Mouse (Mus musculus) embryonic facial prominence, embryonic 10.5 days (tissue): ENCODE measurements around the gene Schip1. TPM values are rescaled to one million over a fixed set of nuclear protein-coding genes. Genes with fewer than 3 reads are reported as not detected.

ENCODE experiments used
- DNase-seq: peaks from one replicate; pipeline ENCODE4 v3.0.0-alpha.2; 2017; ENCODE audit warnings: low spot score
- H3K27ac ChIP-seq: fragments of 300-500 bp; sonication (generic); replicated peaks from 2 replicates; pipeline ENCODE4 v1.5.1; 2016; ENCODE audit warnings: mild to moderate bottlenecking
- H3K27me3 ChIP-seq: fragments of 300-500 bp; sonication (generic); replicated peaks from 2 replicates; pipeline ENCODE4 v1.6.1; 2016; ENCODE audit warnings: low read depth, mild to moderate bottlenecking; ENCODE audit not compliant: poor library complexity, severe bottlenecking
- H3K36me3 ChIP-seq: fragments of 300-500 bp; sonication (generic); replicated peaks from 2 replicates; pipeline ENCODE4 v1.6.1; 2016; ENCODE audit warnings: mild to moderate bottlenecking, moderate library complexity
- H3K4me1 ChIP-seq: fragments of 300-500 bp; sonication (generic); 2 replicates; pipeline ENCODE4 v1.6.1; 2016
- H3K4me3 ChIP-seq: fragments of 300-500 bp; sonication (generic); 2 replicates; pipeline ENCODE4 v1.5.1; 2016; ENCODE audit warnings: mild to moderate bottlenecking, moderate library complexity
- H3K9me3 ChIP-seq: fragments of 300-500 bp; sonication (generic); 2 replicates; pipeline ENCODE4 v1.6.1; 2016; ENCODE audit warnings: mild to moderate bottlenecking
- WGBS: fragments of 180-500 bp; shearing (Covaris S2); methylation state at CpG from one replicate; pipeline ENCODE4 v1.1.7; 2016; 5-methylcytosine and 5-hydroxymethylcytosine counted together
- polyA plus RNA-seq: library from polyadenylated mRNA; unstranded; fragments of >200 nt; fragmentation: Nextera tagmentation; extraction: Ambion mirVana; gene quantifications from 2 replicates; pipeline ENCODE4 v1.2.1, GENCODE M21; 2016

Schip1 gene
- polyA plus RNA-seq, 1 experiment from 2014 or later: 39.4 TPM

DNA sequence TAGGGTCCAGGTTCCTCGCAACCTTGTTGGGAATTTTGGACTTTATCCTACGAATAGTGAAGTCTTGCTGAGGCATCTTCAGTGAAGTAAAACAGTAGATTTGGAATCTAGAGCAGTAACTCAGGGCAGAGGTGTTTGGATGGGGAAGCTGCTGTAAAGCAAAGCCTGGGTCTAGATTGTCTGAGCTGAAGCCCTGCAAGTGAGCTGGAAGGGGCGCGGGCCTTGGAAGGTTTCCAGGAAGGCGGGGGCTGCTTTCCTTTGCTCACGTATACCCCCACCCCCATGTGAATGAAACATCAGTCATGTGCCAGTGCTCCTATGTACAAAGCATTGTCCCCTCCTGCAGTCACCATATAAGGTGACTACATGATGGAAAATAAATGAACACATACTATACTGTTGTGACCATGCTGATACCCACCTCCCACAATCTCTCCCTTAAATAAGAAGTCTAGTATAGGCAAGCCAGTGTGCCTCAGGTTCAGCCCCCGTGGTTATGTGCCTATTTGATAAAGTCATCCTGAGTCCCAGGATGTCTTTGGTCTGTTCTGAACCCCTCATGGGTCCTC lies 470.6 kb downstream of the Schip1 start:
- DNase-seq: no peak
- Histone ChIP-seq H3K36me3 (peaks cover 4% of the 10 kb centered on the region; the same call in 1 of the 2 replicates), H3K4me1 (peaks cover 21% of the 10 kb centered on the region), H3K27ac (no peak overlapping the region), H3K27me3 (no peaks in the 10 kb centered on the region), H3K4me3 (no peak overlapping the region), H3K9me3 (peaks cover 9% of the 10 kb centered on the region; the same call in 1 of the 2 replicates)
- 82% methylated on average over 7 of the region's 7 CpGs for WGBS

DNA sequence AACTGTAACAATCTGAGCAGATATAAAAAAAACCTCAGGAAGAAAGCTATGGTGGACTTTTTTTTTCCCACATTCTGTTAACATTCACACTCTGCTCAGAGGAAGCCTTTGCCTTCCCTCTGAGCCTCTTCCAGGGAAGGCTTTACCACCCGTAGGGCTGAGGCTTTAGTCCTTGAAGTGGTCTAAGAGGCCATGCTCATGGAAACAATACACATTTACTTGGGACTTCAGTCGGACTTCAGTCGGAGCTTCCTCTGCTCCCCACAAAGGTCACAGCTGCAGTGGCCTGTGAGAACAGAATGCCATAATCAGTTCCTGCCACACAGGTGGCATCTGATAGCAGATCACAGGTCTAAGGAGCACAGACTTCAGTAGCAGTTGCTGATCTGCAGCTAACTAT lies 471.5 kb downstream of the Schip1 start:
- Histone ChIP-seq H3K9me3 (peaks cover 9% of the 10 kb centered on the region; the same call in 1 of the 2 replicates), H3K27me3 (no peaks in the 10 kb centered on the region), H3K27ac (no peak overlapping the region), H3K36me3 (peaks cover 4% of the 10 kb centered on the region; the same call in 1 of the 2 replicates), H3K4me3 (no peak overlapping the region), H3K4me1 (peaks cover 21% of the 10 kb centered on the region)
- no peak for DNase-seq
- WGBS: 40% methylated on average over 3 of the region's 3 CpGs

DNA sequence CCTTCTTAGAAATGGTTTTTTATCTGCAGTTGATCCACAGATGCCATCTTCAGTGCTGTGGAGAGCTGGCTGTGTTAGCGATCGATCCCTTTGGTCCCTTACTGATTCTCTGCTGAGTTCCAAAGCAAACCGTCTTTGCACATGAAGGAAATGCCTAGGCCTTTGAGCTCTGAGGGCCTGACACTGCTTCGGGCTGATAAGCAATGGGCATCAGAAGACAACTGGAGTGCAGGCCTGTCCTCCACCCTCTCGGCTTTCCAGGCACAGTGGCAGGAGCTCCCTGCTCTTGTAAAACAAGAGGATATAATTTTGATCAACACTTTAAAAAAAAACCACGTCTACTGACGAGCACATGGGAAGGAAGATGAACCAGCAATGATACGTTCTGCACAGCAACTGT lies 477.1 kb downstream of the Schip1 start:
- Histone ChIP-seq H3K27ac (no peak overlapping the region), H3K27me3 (no peaks in the 10 kb centered on the region), H3K9me3 (peaks cover 4% of the 10 kb centered on the region; the same call in 1 of the 2 replicates), H3K4me1 (peaks cover 10% of the 10 kb centered on the region), H3K4me3 (no peak overlapping the region), H3K36me3 (peaks cover 1% of the 10 kb centered on the region; the same call in 1 of the 2 replicates)
- no peak for DNase-seq
- WGBS: 87% methylated on average over 8 of the region's 8 CpGs

GRCm38 (mm10) chr3:68542944-68543501 lies 478.4 kb downstream of the Schip1 start:
- DNase-seq: peak; percentile 67
- 3% methylated on average over 7 of the region's 7 CpGs for WGBS
- Histone ChIP-seq H3K4me1 (peaks cover 10% of the 10 kb centered on the region), H3K27me3 (no peaks in the 10 kb centered on the region), H3K36me3 (no peaks in the 10 kb centered on the region), H3K4me3 (peak overlapping the region; percentile 47), H3K27ac (no peak overlapping the region; the same call in 1 of the 2 replicates), H3K9me3 (no peaks in the 10 kb centered on the region)

DNA sequence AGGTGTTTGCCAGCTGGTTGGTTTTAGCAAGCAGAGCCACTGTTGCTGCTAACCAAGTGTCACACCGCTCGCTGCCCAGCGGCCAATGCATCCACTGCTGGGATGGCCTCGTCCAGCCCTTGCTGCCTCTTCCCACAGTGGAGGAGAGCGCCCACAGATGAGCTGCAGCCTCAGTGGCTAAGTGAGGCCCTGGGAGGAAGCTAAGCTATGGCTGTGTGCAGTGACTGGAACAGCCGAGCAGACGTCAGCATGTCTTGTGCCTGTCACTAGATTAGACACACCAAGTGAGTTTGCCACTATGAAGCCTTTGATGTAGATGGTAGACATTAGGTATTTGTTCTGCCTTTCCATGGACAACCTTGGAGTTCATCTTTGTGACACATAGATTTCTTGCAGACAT lies 480.2 kb downstream of the Schip1 start:
- no peak overlapping the region for H3K4me3 ChIP-seq
- DNase-seq: no peak
- H3K27ac ChIP-seq: no peak overlapping the region
- no peaks in the 10 kb centered on the region for H3K27me3 ChIP-seq
- no peaks in the 10 kb centered on the region for H3K36me3 ChIP-seq
- peaks cover 10% of the 10 kb centered on the region for H3K4me1 ChIP-seq
- no peaks in the 10 kb centered on the region for H3K9me3 ChIP-seq
- 71% methylated on average over 7 of the region's 7 CpGs for WGBS

DNA sequence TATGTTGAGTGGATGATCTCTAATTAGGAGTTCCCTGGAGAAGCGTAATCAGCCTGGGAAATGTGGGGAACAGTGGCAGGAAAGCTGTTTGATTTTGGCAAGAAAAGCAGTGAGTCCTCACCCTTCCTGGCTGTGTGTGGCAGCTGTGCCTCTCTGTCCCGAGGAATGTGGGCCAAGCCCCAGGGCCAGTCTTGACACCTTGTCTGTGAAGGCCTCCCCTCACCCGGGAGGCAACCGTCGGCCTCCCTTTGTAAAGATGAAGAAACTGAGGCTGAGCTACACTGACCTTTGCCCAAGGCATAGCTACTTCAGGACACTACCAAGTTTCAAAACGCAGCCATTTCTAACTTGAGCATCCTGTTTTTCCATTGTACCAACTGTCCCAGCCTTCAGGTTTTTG lies 481.3 kb downstream of the Schip1 start:
- H3K27ac ChIP-seq: no peak overlapping the region; the same call in 1 of the 2 replicates
- DNase-seq: no peak
- 33% methylated on average over 6 of the region's 6 CpGs for WGBS

DNA sequence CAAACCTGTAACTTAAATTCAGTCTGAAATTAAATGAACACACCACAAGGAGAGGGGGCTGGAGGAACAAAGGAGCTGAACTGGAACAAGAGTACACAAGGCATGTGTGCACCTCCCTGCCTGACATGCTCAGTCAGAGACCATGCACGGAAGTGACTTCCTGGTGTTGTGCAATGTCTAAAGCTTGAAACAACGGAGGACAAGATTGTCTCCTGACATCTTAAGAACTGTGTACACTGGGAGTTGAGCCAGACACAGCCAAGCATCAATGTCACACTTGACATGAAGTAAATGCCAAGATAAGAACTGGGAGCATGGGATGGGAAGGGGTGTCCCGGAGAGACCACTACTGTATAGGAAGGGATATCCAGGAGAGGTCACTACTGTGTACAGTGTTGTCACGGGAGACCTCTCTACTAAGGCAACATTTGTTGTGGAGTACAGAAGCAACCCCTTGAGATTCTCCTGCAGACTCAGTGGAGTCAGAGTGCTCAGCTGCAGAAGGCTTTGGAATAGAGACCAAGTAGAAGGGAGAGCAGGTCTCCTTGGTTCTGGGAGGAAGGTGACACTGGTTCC lies 490.6 kb downstream of the Schip1 start:
- Histone ChIP-seq H3K36me3 (no peaks in the 10 kb centered on the region), H3K4me3 (no peak overlapping the region), H3K4me1 (peaks cover 10% of the 10 kb centered on the region), H3K27ac (no peak overlapping the region), H3K9me3 (no peaks in the 10 kb centered on the region), H3K27me3 (no peaks in the 10 kb centered on the region)
- DNase-seq: no peak
- WGBS: 91% methylated on average over 4 of the region's 4 CpGs

More for the DNA sequence above, 481.3 kb downstream of the Schip1 start:
- Histone ChIP-seq H3K36me3 (no peaks in the 10 kb centered on the region), H3K9me3 (no peaks in the 10 kb centered on the region), H3K4me3 (no peak overlapping the region), H3K4me1 (peaks cover 12% of the 10 kb centered on the region), H3K27me3 (no peaks in the 10 kb centered on the region)

- Histone ChIP-seq H3K4me3 (no peak overlapping the region), H3K27ac (no peak overlapping the region), H3K9me3 (no peaks in the 10 kb centered on the region), H3K27me3 (no peaks in the 10 kb centered on the region), H3K36me3 (no peaks in the 10 kb centered on the region), H3K4me1 (peaks cover 8% of the 10 kb centered on the region)
- WGBS: 91% methylated on average over 9 of the region's 9 CpGs
- no peak for DNase-seq
Measured at GRCm38 (mm10) chr3:68556891-68557290, 492.3 kb downstream of the Schip1 start.

DNA sequence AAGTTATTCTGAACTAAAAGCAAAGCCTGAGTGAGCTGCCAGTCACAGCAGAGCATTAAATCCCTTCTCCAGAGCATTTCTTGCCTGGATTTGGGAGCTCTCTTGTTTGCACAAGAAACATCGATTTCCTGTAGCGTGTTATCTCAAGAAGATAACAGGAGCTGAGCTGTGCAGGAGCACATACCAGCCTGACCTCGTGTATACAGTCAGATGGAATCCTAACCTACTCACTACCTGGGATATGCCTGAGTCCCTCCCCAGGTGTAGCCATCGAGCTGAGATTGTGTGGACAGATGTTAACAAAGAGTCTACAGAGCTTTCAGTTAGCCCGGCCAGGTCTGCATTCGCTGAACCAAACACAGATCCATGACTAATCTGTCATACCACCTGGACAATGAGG lies 494.1 kb downstream of the Schip1 start:
- peaks cover 8% of the 10 kb centered on the region for H3K4me1 ChIP-seq
- no peaks in the 10 kb centered on the region for H3K36me3 ChIP-seq
- 80% methylated on average over 6 of the region's 6 CpGs for WGBS
- no peaks in the 10 kb centered on the region for H3K9me3 ChIP-seq
- no peak overlapping the region for H3K27ac ChIP-seq
- H3K27me3 ChIP-seq: no peaks in the 10 kb centered on the region
- no peak overlapping the region for H3K4me3 ChIP-seq
- no peak for DNase-seq

DNA sequence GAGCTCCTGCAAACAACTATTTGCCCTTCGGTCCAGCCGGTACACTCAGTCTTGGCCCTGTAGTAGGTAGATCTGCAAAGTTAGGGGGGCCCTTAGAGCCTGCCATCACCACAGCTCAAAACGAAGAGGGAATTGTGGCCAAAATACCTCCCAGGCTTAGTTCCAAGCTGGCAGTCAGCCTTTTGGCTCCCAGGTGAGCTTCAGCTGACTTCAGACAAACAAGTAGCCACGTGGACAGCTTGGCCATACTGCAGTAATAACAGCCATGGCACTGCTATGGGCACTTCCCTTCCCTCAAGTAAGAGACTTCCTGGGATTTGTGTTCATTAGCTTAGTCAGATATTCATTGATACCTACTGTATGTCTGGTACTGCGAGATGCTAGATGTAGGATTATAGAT lies 495.5 kb downstream of the Schip1 start:
- H3K9me3 ChIP-seq: no peaks in the 10 kb centered on the region
- no peak overlapping the region for H3K27ac ChIP-seq
- H3K4me3 ChIP-seq: no peak overlapping the region
- no peaks in the 10 kb centered on the region for H3K27me3 ChIP-seq
- H3K4me1 ChIP-seq: peaks cover 4% of the 10 kb centered on the region
- no peaks in the 10 kb centered on the region for H3K36me3 ChIP-seq
- no peak for DNase-seq
- WGBS: 86% methylated on average over 5 of the region's 5 CpGs

GRCm38 (mm10) chr3:68562838-68563237 lies 498.2 kb downstream of the Schip1 start:
- H3K27me3 ChIP-seq: no peaks in the 10 kb centered on the region
- 80% methylated on average over 2 of the region's 2 CpGs for WGBS

GRCm38 (mm10) chr3:68563922-68564321 lies 499.3 kb downstream of the Schip1 start:
- WGBS: 87% methylated on average over 8 of the region's 8 CpGs
- Histone ChIP-seq H3K27me3 (no peaks in the 10 kb centered on the region), H3K4me3 (no peak overlapping the region), H3K27ac (no peak overlapping the region), H3K4me1 (peaks cover 23% of the 10 kb centered on the region), H3K36me3 (no peaks in the 10 kb centered on the region), H3K9me3 (no peaks in the 10 kb centered on the region)
- DNase-seq: no peak

More at GRCm38 (mm10) chr3:68562838-68563237, 498.2 kb downstream of the Schip1 start:
- H3K4me1 ChIP-seq: peaks cover 13% of the 10 kb centered on the region
- no peak for DNase-seq
- H3K36me3 ChIP-seq: no peaks in the 10 kb centered on the region
- H3K9me3 ChIP-seq: no peaks in the 10 kb centered on the region
- H3K27ac ChIP-seq: no peak overlapping the region
- no peak overlapping the region for H3K4me3 ChIP-seq
